Mouse (Mus musculus) intestine, embryonic 15.5 days (tissue): ENCODE measurements at regions not wholly inside any gene's neighbourhood (a gene's known extent, or its start where the extent isn't known, plus 50 kb on each side); places are given as distances from the start of the nearest gene placed in this dataset.

Experiments
- ATAC-seq: fragments of 200-750 bp; cut with Nextera tagmentation; 2 replicates; pipeline ENCODE4 v1.8.0; 2017; ENCODE audit warnings: moderate TSS enrichment, moderate library complexity
- H3K27ac ChIP-seq: fragments of 300-500 bp; sonication (generic); 2 replicates; pipeline ENCODE4 v1.5.1; 2015; ENCODE audit warnings: mild to moderate bottlenecking, inconsistent platforms
- H3K27me3 ChIP-seq: fragments of 300-500 bp; sonication (generic); replicated peaks from 2 replicates; pipeline ENCODE4 v1.6.1; 2015; ENCODE audit warnings: inconsistent platforms
- H3K36me3 ChIP-seq: fragments of 300-500 bp; sonication (generic); 2 replicates; pipeline ENCODE4 v1.6.1; 2015; ENCODE audit warnings: inconsistent platforms
- H3K4me1 ChIP-seq: fragments of 300-500 bp; sonication (generic); replicated peaks from 2 replicates; pipeline ENCODE4 v1.6.1; 2015; ENCODE audit warnings: inconsistent platforms
- H3K4me2 ChIP-seq: fragments of 300-500 bp; sonication (generic); replicated peaks from 2 replicates; pipeline ENCODE4 v1.6.1; 2015; ENCODE audit warnings: mild to moderate bottlenecking, inconsistent platforms
- H3K4me3 ChIP-seq: fragments of 300-500 bp; sonication (generic); replicated peaks from 2 replicates; pipeline ENCODE4 v1.5.1; 2015; ENCODE audit warnings: inconsistent platforms
- H3K9ac ChIP-seq: fragments of 300-500 bp; sonication (generic); 2 replicates; pipeline ENCODE4 v1.6.1; 2015; ENCODE audit warnings: inconsistent platforms
- H3K9me3 ChIP-seq: fragments of 300-500 bp; sonication (generic); 2 replicates; pipeline ENCODE4 v1.6.1; 2016; ENCODE audit warnings: inconsistent platforms
- WGBS: fragments of 180-500 bp; shearing (Covaris S2); methylation state at CpG from one replicate; pipeline ENCODE4 v1.1.7; 2015; 5-methylcytosine and 5-hydroxymethylcytosine counted together

DNA sequence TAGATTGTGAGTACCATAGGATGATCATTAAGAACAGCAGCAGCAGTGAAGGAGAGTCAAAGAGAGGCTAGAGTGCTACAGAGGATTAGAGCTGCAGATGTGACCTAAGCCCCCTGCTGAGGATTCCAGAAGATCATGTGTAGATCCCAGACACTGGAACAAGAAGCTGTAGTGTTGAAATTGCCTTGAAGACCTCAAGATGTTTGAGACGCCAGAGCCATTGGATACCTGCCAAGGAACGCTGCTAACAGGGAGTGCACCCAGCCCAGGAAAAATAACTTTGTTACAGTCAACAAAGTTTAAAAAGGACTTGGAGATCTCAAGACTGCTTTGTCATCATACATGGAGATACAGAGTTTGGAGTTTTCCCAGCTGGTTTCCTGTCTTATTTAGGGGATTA lies 955.0 kb upstream of the Pcdh10 start:
- Histone ChIP-seq H3K9me3 (no peaks in the 10 kb centered on the region), H3K36me3 (no peaks in the 10 kb centered on the region), H3K27ac (no peak overlapping the region), H3K27me3 (no peaks in the 10 kb centered on the region), H3K4me2 (no peak overlapping the region), H3K9ac (no peak overlapping the region), H3K4me3 (no peak overlapping the region), H3K4me1 (no peaks in the 10 kb centered on the region)
- 50% methylated on average over 2 of the region's 2 CpGs for WGBS
- peak; percentile 71 for ATAC-seq

DNA sequence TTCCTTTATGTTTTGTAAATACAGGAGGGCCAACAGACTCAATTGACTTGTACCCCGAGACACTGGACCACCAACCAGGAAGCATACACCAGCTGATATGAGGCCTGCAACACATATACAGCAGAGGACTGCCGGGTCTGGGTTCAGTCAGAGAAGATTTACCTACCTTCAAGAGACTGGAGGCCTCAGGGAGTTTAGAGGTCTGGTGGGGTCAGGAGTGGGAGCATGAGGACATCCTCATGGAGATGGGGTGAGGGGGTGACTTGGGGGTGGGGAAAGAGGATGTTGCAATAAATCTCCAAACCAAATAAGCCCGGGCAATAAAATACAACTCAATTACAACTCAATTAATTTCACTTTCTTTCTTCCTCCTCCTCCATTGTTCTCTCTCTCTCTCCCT lies 910.1 kb upstream of the Pcdh10 start:
- WGBS = 46% methylated on average over 3 of the region's 3 CpGs

More for the DNA sequence above, 910.1 kb upstream of the Pcdh10 start:
- H3K27ac ChIP-seq = no peak overlapping the region
- no peak overlapping the region for H3K4me2 ChIP-seq
- H3K9ac ChIP-seq = no peak overlapping the region
- H3K9me3 ChIP-seq = no peaks in the 10 kb centered on the region
- H3K36me3 ChIP-seq = no peaks in the 10 kb centered on the region
- no peaks in the 10 kb centered on the region for H3K4me1 ChIP-seq
- H3K27me3 ChIP-seq = no peaks in the 10 kb centered on the region
- ATAC-seq = no peak
- H3K4me3 ChIP-seq = no peak overlapping the region
